Mouse (Mus musculus) gastrocnemius, postnatal 4 days (tissue): ENCODE results near the gene Stra6. TPM values are rescaled to one million over a fixed set of nuclear protein-coding genes. Genes with fewer than 3 reads are reported as not detected.

ENCODE experiments used
- DNase-seq, 2 experiments: peaks; one replicate each; pipeline ENCODE4 v3.0.0; 2021 to 2022; ENCODE audit warnings: low spot score in 2 of 2, mixed read lengths in 2 of 2
- total RNA-seq, 2 experiments: library from RNA; stranded (reverse); gene quantifications; 2 replicates each; pipeline ENCODE4 v1.2.3; 2021

Gene Stra6
- total RNA-seq, 2 experiments from 2014 or later = 0.74 to 1.1 TPM

DNA sequence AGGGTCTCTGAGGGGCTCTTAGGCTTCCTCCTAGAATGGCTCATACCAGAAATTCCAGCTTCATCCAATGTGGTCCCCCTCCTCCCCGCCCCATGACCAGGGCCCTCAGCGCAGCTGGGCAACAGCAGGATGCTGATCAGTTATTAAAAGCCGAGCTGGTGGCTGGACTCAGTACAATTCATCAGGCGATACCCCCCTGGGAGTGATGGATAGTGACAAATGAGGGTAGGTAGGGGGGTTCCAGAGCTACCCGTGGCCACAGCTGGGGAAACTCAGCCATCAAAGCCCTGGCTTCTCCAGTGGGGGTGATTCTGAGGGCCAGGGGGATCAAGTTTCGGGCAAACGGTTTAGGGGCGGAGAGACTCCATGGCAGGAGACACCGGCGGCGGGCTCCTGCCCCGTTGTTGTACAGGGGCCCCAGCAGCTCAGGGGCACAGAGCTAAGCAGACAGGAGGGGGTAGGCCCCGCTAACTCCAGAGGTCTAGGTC, 65.4 kb downstream of the Stra6 start:
- no peak for DNase-seq

DNA sequence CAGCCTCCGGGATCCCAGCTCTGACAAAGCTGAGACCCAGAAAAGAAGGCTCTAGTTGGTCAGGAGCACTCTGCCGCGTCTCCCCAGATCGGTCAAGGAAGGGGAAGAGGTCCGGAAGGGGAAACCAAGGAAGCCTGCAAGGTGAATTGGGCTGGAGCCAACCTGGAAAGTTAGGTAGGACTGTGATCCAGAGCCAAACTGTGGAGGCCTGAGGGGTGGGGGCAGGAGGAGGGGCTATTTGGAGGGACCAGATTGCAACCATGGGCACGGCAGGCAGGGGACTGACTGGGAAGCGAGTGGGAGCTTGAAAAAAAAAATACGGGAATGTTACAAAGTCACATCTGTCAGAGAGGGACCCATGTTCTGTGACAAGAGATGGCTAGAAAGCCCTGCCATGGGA, 65.9 kb downstream of the Stra6 start:
- no peak for DNase-seq

DNA sequence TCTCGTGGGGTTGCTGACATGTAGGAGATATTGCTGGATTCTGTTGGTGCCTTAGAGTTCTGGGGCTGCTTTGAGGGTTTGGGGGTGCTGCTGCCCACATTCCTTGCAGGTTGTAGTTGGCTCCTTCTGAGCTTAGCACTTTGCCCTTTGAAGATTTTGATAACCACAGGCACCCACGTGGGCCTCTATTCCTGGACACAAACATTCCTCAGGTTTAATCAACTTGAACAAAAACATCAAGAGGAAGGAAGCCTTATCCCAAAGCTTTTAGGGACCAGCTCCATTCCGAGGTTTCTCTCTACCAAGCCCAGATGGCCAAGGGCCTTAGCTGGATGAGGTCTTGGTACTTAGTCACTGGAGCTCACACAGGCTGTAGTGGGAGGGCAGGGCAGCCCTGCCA, 67.3 kb downstream of the Stra6 start:
- no peak for DNase-seq

DNA sequence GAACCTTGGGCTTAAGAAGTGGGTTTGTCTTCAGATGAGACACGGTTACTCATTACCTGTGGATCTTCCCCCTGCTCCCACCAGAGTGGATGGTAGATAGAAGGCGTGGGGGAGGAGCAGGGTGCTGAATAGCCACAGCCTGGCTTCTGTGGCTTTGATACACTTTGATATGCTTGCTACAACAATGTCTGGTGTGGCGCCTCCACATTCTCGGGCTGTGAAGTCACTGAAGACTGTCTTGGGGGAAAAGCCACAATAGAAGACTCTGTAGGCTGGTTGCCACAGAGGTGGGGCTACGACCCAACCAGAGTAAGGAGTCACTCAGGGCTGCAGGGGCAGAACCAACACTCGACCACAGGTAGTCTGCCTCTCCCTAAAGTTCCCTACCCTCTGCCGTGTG, 68.1 kb downstream of the Stra6 start:
- no peak for DNase-seq

DNA sequence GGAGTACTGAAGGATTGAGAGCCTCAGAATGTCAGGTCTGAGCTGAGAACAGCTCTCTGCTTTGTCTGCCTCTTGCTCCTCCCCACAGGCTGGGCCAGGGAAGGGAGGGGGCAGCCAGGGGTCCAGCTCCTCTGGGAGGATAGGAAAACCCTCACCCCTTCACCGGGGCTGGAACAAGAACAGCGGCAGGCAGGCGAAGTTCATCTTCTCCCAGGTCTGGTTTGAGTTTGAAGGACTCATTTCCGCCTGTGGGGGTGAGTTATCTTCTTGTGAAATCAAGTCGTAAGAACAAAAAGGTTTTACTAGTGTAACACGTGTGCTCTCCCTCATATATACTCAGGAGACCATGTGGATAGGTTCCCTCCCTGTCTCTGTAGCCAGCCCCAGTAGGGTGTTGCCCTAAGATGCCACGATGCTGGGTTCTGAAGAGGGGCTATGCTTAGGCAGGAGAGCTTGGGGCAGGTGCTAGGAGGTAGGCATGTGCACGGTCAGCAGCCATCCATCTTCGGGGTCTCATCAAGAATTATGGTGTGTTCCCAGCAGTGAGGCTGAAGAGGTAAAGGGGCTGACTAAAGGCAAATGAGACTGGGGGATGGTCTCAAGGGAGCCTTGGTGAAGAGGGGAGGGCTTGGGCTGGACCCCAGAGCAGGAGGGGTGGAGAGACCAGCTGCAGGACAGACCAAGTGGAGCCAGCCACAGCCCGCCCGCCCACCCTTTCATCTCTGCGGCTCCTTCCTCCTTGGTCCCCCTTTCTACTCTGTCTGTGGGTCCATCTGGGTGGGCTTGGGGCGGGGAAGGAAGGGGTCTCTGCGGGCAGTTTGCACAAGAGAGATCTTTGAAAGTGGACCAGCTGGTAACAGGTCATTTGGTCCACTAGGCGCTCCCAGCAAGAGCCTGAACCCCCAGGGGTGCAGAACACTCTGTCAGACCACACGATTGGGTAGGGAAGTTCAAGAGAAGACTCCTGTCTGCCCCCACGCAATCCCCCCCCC, 70.6 kb downstream of the Stra6 start:
- no peak for DNase-seq

DNA sequence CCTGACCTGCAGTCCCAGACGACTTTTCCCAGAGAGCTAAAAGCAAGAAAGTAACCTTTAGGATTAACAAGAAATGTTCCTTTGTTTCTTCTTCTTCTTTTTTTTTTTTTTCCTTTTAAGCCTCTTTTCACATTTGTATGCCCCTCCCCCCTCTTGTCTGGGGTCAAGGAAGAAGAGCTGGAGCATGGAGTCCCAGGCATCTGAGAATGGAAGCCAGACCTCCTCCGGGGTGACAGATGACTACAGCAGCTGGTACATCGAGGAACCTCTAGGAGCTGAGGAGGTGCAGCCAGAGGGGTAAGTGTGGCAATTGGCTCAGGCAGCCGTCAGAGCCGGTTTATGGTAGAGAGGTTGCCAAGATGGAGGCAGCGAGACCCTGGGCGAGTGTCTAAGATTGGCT, 71.3 kb downstream of the Stra6 start:
- no peak for DNase-seq

DNA sequence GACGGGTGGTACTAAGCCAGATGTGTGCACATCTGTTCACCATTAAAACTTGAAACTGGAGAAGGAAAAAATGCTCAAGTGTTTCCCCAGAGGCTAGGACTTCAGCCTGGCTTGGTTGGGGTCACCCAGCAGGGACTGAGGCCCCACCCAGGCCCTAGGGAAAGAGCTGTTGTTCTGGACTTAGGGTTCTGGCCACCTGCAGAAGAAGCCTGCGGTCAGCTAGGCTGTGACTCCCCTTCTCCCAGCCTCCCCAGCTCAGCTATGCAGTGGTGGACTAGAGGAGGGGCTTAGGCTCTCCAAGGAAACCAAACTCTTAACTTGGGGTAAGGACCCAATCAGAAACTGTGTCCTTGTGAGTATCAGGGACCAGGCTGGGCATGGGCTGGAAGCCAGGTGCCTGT, 72.3 kb downstream of the Stra6 start:
- DNase-seq = no peak

DNA sequence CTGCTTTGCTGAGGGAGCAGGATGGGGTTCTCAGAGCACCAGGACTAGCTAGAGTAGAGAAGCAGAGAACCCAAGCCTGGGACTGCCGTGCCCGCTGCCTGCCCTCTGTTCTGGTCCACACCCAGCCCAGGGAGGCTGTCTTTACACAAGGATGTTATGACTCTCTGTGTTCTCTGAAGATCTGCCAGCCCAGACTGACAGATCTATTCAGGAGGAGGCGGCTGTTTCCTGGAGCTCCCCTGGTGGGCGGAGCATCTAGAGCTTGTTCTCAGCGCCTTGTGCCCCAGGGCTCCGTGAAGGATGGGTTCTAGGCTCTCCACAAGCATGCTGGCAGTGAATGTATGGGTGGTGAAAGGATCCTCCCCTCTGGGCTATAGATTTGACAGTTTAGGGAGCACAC, 76.4 kb downstream of the Stra6 start:
- DNase-seq = no peak

DNA sequence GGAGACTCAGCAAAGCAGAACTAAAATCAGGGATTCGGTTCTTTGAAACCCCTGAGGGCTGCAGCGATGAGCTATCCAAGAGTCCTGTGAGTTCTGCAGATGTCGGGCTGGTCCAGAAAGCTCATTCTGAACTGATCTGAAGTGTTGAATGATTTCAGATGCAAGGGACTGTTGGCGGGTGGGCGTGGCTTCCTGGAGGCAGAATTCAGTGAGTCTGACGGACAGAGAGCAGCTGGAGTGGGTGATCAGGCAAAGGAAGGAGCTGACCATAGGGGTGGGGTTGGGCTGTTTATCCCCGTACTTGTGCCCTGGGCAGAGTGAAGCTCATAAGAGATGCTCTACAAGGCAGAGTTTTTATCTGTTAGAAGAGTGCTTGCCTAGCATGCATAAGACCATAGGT, 79.8 kb downstream of the Stra6 start:
- DNase-seq = peak in 1 of 2 experiments; percentile 50

DNA sequence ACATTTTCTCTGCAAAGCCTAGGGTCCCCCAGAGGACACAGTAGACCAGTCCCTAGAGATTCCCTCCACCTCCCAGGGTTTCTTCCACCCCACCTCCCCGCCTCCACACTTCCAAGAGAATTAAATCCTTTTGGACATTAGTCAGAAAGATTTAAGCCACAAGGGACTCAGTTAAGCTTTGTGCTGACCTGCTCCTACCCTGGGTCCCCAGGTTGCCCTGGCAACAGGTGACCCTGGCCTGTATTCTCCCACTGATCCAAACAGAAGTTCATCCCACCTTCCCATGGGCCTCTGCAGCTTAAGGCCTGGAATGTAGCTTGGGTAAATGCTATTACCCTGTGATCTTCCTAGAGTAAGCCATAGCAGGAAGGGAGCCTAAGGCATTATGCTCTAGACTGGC, 81.1 kb downstream of the Stra6 start:
- DNase-seq = no peak

DNA sequence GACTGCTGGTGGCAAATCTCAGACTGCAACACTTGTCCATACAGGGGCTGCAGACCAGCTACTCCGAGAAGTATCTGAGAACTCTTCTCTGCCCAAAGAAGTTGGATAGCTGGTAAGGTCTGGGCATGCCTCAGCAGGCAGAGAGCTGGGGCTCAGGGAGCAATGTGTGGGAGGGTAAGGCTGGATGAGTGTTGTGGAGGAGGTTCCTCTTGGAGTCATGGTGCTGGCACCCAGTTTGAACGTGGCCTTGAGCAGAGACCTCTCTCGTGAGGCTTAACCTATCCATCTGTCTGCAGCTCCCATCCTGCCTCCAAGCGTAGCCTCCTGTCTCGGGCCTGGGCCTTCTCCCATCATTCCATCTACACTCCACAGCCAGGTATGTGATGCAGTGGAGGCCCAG, 81.8 kb downstream of the Stra6 start:
- no peak for DNase-seq

DNA sequence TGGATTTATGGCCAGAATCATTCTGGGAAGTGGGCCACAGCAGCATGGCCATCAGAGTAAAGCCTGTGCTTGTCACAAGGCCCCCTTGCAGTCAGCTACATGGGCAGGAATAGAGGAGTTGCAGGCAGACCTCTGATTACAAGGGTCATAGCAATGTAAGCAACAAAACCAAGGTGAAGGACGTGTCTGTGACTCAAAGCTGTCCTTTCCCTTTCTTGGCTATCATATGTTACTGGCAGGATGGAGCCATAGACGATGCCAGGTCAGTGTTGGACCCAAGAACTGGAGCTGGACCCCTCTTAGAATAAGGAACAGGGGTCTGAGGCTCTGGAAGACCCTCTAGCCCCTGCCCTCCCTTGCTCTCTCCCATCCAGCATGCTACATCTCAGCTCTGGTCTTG, 85.2 kb downstream of the Stra6 start:
- no peak for DNase-seq

DNA sequence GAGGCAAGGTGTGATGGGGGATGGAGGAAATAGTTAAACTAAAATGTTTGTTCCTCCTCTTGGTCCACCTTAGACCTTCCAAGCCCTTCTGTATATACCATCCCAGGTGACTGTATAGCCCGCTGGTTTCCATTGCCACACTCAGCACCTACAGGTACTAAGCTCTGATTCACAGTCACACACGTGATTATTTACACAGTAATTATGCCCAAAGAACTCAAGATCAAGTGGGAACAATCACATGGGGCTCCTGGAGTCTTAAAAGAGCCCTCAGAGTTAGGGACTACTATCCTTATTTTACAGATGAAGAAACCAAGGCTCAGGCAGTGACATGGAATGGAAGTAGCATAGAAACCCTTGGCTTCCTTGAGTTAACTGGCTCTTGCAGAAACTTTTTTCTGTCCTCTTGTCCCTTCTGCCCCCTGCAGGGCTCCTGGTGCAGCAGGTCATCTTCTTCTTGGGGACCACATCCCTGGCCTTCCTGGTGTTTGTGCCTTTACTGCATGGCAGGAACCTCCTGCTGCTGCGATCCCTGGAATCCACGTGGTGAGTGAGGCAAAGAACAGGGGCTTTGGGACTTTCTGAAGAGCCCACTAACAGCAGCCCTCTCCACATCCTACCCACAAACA, 87.3 kb downstream of the Stra6 start:
- DNase-seq = no peak

DNA sequence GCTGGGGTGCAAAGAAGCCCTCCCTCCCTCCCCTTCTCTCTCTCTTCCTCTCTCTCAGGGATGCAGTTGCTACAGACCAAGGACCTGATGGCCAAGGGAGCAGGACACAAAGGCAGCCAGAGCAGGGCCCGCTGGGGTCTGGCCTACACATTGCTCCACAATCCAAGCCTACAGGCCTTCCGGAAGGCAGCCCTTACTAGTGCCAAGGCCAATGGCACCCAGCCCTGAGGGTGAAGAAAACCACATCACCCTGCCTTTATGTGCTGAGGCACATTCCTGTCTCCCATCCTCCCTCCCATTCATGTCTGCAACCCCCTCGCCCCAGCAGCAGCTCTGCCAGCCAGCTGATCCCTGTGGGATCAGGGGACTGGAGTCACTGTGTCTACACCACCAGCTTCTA, 89.5 kb downstream of the Stra6 start:
- no peak for DNase-seq

DNA sequence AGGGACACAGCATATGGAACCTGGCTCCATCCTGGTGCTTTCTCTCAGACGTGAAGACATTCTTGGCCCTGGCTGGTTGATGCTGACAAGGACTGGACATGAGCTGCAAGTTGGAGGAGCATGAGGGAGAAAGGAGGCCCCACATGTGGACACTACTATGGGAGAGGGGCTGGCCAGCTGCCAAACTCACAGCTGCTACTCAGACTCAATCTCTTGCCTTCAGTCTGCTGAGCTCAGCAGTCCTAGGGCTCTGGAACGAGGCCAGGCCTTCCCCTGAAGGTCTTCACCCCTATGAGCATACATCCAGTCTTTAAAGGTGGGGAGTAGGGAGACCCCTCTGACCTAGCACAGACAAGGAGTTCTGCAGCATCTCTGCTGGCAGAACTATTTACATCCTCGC, 91.8 kb downstream of the Stra6 start:
- DNase-seq = peak; percentile 62 to 84

DNA sequence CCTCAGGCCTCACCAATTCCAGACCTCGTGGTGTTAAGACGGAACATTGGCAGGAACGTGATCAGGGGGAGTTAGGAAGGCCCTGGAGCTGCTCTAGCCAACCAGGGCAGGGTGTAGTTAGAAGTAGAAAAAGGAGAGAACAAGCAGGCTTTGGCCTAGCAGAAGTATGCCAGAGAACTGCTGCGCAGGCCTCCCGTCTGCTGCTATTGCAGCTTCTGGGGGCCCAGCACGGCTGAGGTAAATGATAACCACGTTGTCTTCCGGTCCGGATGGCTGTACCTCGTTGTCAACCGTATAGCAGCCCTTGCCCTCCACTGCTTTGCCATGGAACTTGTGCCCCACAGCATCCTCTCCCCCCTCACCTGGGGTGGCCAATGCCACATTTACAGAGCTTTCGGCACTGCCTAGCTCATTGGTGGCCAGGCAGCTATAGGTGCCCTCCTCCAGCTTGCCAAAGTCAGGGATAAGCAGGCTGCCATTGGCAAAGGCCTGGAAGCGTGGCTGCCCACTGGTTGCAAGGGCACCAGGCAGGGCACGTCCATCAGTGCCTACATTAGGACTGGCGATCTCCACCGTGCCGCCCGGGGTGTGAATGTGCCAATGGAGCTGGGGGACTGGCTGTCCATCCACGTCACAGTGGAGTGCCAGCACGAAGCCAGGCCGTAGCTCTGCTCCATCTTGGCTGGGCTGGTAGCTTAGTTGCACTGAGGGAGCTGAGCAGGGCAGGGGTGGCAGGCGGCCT, 93.4 kb downstream of the Stra6 start:
- DNase-seq = no peak

DNA sequence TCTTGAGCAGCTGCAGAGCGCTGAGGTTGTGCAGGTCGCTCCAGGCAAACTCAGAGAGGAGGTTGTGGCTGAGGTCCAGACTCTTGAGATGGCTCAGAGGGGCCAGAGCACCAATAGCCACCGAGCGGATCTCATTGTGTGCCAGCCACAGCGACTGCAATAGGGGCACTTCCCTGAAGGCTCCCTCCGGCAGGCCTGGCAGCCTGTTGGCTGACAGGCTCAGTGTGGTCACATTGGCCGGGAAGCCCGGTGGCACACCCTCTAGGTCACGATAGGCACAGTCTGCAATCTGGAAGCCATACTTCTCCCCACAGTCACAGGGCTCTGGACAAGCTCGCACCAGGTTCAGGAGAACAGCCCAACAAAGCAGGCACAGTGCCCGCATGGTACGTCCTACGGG, 94.2 kb downstream of the Stra6 start:
- DNase-seq = peak in 1 of 2 experiments; percentile 37

DNA sequence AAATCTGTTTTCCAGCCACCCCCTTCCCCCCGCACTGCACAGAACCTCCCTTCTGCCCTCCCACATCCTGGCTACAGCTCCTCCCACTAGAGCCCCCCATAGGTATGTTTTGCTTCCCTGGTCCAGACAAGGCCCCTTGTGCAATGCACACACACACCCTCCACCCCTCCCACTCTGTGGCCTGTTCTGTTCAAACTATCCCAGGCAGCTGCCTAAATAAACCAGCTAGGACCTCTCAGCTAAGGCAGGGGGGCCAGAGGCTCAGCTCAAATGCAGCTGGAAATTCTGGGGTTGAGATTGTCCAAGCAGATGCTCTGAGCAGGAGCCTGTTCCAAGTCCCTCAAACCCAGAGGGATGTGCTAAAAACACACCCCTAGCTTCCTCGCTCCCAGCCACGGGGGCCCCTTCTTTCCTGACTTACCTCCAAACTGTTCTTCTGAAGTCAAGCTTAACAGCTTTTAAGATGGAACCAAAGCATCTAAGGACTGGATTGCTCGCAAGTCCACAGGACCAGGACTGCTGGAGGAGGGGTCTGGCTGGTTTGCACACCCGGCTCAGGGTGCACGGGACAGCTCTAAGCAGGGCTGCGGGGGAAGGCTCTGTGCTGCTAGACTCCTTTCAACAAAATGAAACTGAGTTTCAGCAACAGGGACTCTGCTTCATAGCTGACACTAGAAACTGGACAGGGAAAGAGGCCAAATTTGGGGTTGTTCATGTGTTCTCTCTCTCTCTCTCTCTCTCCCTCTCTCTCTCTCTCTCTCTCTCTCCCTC, 95.1 kb downstream of the Stra6 start:
- DNase-seq = peak; percentile 40 to 77

DNA sequence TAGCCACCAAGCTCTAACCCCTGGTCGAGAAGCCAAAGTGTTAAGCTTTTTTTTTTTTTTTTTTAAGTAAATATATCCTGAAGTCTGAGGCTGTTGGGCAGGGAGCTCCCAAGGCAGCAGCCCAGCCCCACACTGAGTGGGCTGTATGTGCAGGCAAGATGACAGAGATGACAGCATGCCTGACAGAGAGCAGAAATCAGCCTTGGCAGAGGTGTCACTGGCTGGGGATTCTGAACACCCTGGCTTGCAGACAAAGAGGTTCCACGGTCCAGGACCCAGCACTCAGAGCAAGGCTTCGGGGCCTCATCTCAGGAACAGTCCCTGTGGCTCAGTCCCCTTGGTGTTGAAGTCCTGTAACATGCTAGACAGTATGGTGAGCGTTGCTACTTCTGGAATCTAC, 96.3 kb downstream of the Stra6 start:
- DNase-seq = peak in 1 of 2 experiments; percentile 61

DNA sequence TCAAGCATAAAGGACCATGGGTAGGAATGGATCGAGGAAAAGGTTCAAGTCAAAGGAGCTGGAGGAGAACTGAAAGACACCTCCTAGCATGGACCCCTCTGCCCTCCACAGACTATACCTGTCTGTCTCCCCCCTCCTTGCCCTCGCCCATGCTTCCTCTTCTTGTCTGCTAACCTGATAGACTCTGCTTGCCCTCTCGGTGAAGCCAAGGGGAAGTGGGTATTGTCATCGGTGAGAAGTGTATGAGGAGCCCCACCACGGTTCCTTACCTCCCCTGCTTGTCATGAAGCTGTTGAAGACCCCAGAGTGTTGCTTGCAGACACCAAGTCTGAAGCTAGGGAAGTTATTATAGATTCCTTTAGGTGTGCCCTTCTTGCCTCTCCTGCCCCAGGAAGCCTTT, 96.7 kb downstream of the Stra6 start:
- DNase-seq = no peak

DNA sequence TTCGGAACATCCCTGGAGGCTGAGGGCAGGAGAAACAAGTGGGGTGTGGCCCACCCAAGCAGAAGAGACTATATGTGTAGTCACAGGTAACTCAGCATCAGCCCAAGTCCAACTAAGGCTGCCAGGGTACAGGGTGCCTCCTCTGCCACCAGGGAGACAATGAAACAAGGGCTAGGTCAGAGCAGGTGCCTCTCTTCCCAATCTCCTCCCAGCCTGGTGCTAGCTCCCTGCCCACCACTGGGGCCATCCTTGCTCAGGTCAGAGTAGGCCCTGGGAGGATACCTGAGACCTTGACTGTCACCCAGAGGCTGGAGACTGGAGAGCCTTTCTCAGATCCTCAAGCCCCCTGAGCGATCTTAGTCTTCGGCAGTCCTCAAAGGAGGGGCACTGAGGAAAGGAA, 98.6 kb downstream of the Stra6 start:
- no peak for DNase-seq
